Mouse (Mus musculus) adrenal gland, adult 8-10 months (tissue): ENCODE results near the gene Arcn1. TPM values are rescaled to one million over a fixed set of nuclear protein-coding genes. Genes with fewer than 3 reads are reported as not detected.
"Not testable (repeated sequence)": the region's sequence is repeated elsewhere in the genome, so short reads cannot be mapped to it uniquely, and the experiment has no call there.

ENCODE experiments used
- DNase-seq: peaks from one replicate; pipeline ENCODE4 v3.0.0; 2022
- total RNA-seq, 4 experiments: library from RNA; stranded (reverse); gene quantifications; 2 replicates each; pipeline ENCODE4 v1.2.4; 2022

The Arcn1 gene
- total RNA-seq = 100 to 1,000 TPM; 172 to 185 (median 176) TPM

GRCm38 (mm10) chr9:44767101-44768028 lies at the start of gene Arcn1, which contains the start of gene Ift46:
Gene Arcn1 (minus strand): TSS chr9:44767845.
Gene Ift46 (plus strand): TSS chr9:44767908.
- peak; percentile 69 for DNase-seq

GRCm38 (mm10) chr9:44814179-44814578 lies 46.5 kb upstream of the Arcn1 start:
- DNase-seq = no peak

- no peak for DNase-seq
These were observed 42.7 kb upstream of the Arcn1 start for GRCm38 (mm10) chr9:44810316-44810715.

- DNase-seq = no peak
These were observed 40.1 kb upstream of the Arcn1 start for GRCm38 (mm10) chr9:44807778-44808177.

GRCm38 (mm10) chr9:44807141-44807540 lies 39.5 kb upstream of the Arcn1 start:
- no peak for DNase-seq

- no peak for DNase-seq
These were observed 37.9 kb upstream of the Arcn1 start for GRCm38 (mm10) chr9:44805536-44805935.

- no peak for DNase-seq
These were observed 37.0 kb upstream of the Arcn1 start for GRCm38 (mm10) chr9:44804678-44805077.

GRCm38 (mm10) chr9:44802808-44803450 lies 35.3 kb upstream of the Arcn1 start, which contains the start of gene Ttc36:
Gene Ttc36 (minus strand): TSS chr9:44803072.
- DNase-seq = no peak

- no peak for DNase-seq
These were observed 34.0 kb upstream of the Arcn1 start for GRCm38 (mm10) chr9:44801669-44802068.

GRCm38 (mm10) chr9:44799958-44800324 lies 32.3 kb upstream of the Arcn1 start:
- no peak for DNase-seq

- DNase-seq = peak; percentile 87
These were observed 31.7 kb upstream of the Arcn1 start, which contains the start of gene Tmem25 for GRCm38 (mm10) chr9:44799102-44799957. Gene Tmem25 (minus strand): TSS chr9:44799307.

- no peak for DNase-seq
These were observed 30.7 kb upstream of the Arcn1 start for GRCm38 (mm10) chr9:44798298-44798697.

- no peak for DNase-seq
These were observed 25.2 kb upstream of the Arcn1 start for GRCm38 (mm10) chr9:44792842-44793241.

GRCm38 (mm10) chr9:44772750-44773651 lies 5.4 kb upstream of the Arcn1 start:
- DNase-seq = peak; percentile 90

- DNase-seq = no peak
These were observed 4.7 kb upstream of the Arcn1 start for GRCm38 (mm10) chr9:44772392-44772749.

- DNase-seq = no peak
These were observed 3.7 kb upstream of the Arcn1 start for GRCm38 (mm10) chr9:44771376-44771775.

- not testable (repeated sequence) for DNase-seq
These were observed 367 bp upstream of the Arcn1 start for GRCm38 (mm10) chr9:44768029-44768394.

GRCm38 (mm10) chr9:44760873-44761272 lies 6.8 kb downstream of the Arcn1 start:
- DNase-seq = no peak

GRCm38 (mm10) chr9:44748473-44748872 lies 19.2 kb downstream of the Arcn1 start:
- DNase-seq = no peak

- no peak for DNase-seq
These were observed 20.3 kb downstream of the Arcn1 start for GRCm38 (mm10) chr9:44747341-44747740.

GRCm38 (mm10) chr9:44746666-44747065 lies 21.0 kb downstream of the Arcn1 start:
- no peak for DNase-seq

- no peak for DNase-seq
These were observed 22.3 kb downstream of the Arcn1 start for GRCm38 (mm10) chr9:44745371-44745770.
